Mouse (Mus musculus) retina, adult 2 months (tissue): Measurements from ENCODE around the gene Alkbh7.

Experiments
- DNase-seq: peaks from one replicate; pipeline ENCODE4 v3.0.0-alpha.2; 2012; ENCODE audit warnings: low read depth, low spot score

The Alkbh7 gene

DNA sequence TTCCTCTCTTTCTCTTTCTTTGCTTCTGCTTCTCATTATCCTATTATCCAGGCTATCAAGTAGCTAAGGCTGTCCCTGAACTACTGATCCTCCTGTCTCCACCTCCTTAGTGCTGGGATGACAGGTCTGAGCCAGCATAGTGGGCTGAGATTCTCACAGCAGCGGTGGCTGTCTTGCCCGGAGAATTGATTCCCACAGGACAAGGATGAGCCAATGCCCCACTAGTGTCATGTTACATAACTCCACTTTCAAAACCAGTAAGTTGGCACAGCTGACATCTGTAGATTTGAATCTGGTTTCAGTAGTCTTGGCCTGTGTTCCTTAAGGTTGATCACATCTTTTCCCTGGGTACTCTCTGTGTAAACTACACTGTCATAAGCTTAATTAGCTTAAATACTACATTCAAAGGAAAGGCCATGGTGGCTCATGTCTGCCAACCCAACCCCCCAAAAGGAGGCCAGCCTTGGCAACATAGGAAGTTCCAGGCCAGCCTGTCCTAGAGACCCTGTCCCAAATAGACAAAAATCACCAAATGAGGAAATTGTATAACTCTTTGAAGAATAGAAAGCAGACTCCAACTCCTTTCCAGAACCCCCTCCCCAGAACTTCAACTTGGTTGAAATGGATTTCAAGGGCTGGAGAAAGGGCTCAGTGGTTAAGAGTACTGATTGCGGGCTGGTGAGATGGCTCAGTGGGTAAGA is 10.9 kb upstream of the Alkbh7 start:
- DNase-seq: no peak

DNA sequence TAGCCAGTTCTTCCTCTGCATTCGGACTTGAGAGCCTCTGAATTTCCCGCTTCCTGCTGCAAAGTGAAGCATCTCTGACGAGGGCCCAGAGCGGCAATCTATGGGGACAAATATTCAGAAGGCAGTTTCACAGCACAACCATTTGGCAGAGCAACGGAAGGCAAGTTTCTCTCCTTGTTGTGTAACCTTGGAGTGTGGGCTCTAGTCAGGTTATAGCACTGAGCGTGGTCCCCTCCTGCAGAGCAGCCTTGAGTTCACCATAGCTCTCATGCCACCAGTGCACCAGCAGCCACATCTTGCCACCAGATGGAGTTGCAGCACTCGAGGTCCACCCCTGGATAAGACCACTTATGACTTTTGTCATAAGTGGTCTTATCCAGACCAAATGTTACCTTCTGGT is 8.7 kb upstream of the Alkbh7 start:
- DNase-seq: no peak

DNA sequence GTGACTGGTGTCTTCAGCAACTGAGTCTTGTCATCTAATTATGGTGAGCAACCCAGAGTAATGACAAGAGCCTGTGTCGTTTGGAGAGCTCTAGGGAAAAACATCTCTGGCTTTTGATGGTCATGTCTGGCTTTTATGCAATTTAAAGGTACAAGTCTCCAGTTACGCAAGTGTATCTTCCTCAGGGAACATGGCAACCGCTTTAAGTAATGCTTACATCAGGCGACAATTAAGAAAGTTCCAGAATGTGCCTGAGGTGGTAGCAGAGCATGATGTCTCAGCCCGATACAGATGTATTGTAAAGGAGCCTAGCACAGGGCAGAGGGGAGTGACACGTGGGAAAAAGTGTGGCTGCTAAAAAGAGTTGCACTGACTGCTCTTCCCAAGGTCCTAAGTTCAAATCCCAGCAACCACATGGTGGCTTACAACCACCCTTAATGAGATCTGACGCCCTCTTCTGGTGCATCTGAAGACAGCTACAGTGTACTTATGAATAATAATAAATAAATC is 8.2 kb upstream of the Alkbh7 start:
- DNase-seq: no peak

- DNase-seq: peak; percentile 68
These were observed 7.5 kb upstream of the Alkbh7 start for GRCm38 (mm10) chr17:56989467-56990114.

- peak; percentile 89 for DNase-seq
These were observed 6.9 kb upstream of the Alkbh7 start, which contains the start of gene Clpp for GRCm38 (mm10) chr17:56990115-56990746. Gene Clpp (plus strand): TSS chr17:56990305.

- DNase-seq: no peak
These were observed 6.2 kb upstream of the Alkbh7 start for GRCm38 (mm10) chr17:56990966-56991365.

- DNase-seq: no peak
These were observed 2.1 kb upstream of the Alkbh7 start for GRCm38 (mm10) chr17:56995046-56995445.

GRCm38 (mm10) chr17:56996506-56996905 is 633 bp upstream of the Alkbh7 start:
- no peak for DNase-seq

DNA sequence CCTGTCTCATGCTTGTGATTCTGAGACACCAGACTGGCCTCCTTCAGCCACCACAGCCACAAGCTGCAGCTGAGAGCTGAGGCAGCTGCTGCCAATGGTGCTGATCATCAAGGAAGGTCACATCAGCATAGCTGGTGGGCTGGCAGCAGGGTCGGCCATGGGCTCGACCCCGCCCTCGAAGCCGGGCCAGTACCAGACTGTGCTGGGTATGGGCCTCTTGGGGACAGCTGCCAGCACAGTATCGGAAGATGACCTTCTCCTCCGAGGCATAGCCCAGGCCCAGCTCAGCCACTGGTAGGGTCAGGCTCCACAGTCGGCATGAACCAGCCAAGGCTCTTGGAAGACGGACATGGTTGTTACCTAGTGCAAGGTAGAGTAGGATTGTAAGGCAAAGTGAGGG is 2.3 kb downstream of the Alkbh7 start:
- no peak for DNase-seq

DNA sequence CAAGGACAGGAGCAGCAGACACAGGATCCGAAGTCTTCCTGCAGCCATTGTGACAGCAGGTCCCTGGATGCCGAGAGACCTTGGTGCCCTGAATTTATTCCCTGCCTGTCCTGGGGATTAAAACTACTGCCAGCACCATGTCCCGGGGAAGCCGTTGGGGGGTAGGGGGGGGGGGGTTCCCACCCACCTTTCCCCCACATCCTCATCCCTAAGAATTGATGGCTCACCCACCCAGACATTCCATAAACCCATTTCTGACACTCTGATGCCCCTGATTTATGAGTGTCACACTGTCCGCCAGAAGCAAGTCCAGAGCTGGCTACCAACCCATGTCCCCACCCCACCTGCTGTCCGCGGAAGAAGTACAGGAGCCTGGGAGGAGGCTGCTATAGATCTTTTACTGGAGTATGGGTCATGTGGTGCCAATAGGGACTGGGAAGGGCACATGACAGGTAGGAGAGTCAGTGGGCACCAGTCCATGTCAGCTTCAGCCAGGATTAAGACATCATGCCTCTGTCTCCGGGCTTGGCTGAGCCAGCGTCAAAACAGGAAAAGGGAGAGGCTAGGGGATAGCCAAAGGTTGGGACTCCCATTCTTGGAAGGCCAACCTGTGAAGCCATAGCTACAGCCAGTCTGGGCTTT is 3.0 kb downstream of the Alkbh7 start, which contains the start of gene Pspn:
Gene Pspn, minus strand, starts transcription at position 51 of the 642 bp plus-strand sequence.
- no peak for DNase-seq

GRCm38 (mm10) chr17:57001228-57001627 is 4.1 kb downstream of the Alkbh7 start:
- no peak for DNase-seq

DNA sequence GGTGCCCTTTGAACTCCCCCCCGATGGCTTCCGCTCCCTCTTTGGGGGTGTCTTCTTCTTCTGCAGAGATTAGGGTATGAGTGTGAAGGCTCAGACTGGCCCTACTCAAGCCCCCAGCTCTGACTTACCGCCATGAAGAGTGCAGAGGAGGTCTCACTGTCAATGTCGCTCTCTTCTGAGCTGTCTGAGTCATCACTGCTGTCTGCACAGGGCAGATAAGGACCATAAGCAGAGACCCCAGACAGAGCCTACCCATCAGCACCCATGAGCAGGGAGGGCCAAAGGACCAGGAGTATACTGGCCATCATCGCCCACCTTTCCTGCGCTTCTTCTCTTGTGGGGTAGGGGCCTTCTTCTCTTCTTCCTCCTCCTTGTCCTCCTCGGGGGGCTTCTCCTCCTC is 6.9 kb downstream of the Alkbh7 start:
- no peak for DNase-seq

DNA sequence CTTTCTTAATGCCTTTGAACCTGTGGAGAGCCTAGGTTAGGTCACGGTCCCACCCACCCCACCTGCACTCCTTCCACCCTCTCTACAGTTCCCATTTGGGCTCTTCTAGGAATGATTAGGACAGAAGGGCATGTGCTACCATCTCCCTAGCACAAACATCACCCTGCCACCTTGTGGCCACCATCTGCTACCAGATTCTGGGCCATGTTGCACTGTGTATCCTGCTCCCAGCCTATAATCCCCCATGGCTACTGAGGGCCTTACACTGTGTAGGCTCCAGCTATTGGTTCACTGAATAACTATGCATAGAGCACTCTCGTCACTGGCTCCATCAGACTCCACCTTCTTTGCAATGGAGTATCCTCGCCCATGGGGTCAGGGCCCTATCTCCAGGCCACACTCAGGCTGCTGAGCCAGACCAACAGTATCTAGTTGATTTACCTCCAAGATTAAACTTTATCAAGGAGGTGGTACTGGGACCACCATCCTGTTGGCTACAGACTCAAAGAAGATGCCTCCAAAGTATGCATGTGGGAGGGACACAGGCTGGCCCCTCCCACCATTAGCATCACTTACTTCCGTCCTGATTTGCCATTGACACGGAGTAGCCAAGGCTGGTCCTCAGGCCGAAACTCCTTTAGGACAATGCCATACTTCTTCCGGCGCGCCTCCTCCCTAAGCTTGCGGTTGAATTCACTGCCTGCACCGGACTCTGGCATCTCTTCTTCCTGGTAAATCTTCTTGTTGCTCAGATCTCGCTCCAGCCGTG is 10.2 kb downstream of the Alkbh7 start:
- DNase-seq: no peak

DNA sequence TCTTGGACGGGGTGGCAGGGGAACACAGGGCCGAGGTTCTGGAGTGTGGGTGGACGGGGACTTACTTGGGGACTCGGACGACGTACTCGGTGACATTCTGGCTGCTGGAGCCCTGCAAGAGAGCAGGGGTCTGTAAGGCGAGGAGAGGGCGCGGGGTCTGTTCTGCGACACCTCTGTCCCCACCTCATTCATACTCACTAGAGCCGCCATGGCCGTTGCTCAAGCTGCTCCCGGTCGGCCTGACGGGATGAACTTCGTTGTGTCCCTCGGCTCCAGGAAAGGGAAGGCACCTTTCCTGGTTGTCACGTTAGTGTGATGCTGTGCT is 13.7 kb downstream of the Alkbh7 start:
- no peak for DNase-seq

GRCm38 (mm10) chr17:57011236-57012141 is 14.3 kb downstream of the Alkbh7 start, which contains the start of the genes Gtf2f1 and Gm17949:
Gene Gtf2f1 (minus strand): TSS chr17:57011288.
Gene Gm17949 (plus strand): TSS chr17:57011469.
- peak; percentile 98 for DNase-seq

GRCm38 (mm10) chr17:57012245-57012795 is 15.2 kb downstream of the Alkbh7 start:
- no peak for DNase-seq

DNA sequence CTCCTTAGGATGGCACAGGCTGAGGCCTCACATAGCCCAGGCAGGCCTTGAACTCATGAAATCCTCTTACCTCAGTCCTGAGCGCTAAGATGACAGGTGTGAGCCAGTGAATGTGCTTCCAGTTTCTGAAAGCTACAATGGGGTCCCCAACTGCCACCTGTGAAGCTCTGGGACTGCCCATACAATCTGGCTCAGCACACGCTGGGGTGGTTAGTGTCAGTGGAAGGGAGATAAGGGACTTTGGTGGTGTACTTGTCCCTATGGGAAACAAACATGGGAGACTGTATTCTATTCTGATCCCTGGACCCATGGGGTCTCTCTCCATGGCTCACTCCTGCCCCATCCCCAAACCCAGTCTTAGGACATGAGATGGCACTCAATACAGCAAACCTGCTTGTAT is 22.6 kb downstream of the Alkbh7 start:
- DNase-seq: no peak

GRCm38 (mm10) chr17:57020960-57021359 is 23.8 kb downstream of the Alkbh7 start:
- no peak for DNase-seq

- DNase-seq: no peak
These were observed 30.3 kb downstream of the Alkbh7 start for GRCm38 (mm10) chr17:57027471-57027870.

DNA sequence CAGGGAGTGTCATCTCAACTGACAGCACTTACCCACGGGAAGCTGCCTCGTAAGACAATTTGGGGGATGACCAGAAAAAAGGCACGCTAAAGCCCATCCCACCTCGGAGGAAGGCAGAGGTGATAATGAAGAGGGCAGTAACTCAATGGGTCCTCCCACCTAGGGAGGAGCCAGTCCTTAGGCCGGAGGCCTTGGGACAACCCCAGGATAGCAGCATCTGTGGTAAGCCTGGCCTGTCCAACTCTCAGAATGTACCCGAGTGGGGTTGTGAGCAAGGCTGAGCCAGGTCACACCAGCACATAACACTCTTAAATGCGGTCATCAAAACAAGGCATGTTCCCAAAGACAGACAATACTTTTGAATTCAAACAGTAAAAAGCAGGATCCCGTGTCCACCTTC is 32.6 kb downstream of the Alkbh7 start:
- no peak for DNase-seq
